Mouse (Mus musculus): ENCODE measurements around the gene Zfp280c. TPM values are rescaled to one million over a fixed set of nuclear protein-coding genes. Genes with fewer than 3 reads are reported as not detected.
A peak's percentile ranks its signal among the peaks of the same experiment; 100 is the strongest.

Zfp280c gene
- polyA plus RNA-seq (2015; fragmentation: Nextera tagmentation; extraction: Ambion mirVana): 5.0 TPM in 2 replicates

DNA sequence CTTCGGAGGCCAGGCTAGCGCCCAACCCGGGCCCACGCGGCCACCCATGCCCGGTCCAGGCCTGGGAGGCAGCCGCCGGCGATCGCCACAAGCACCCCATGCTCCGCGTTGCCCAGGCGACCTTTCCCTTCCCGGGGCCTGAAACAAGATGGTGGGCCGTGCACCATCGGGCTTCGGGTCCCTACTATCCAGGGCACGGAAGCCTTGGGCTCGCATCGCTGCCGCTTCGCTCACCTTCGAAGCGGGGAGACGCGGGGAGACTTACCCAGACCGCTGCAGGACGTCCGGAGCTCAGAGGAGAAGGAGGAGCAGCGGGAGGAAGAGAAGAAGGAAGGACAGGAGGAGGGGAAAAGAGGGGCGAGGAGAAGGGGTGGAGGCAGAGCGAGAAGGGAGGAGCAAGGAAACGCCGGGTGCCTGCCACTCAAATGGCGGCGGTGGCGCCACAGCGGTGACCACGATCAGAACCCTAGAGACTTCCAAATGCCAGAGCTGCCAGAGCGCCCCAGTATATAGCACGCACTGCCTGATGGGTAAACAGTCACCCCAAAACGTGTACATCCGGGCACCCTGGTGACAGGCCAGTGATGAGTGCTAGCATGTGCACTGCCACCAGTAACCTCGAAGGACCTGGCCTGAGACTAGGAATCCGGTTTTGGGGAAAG is at the start of gene Zfp280c:
Zfp280c (minus strand) TSS at position 406 of the 662 bp plus-strand sequence.
- Histone ChIP-seq H3K27ac (replicated peaks) (peak within 1 kb of the TSS; percentile 87), H3K9me3 (no peaks in the 10 kb centered on the region), H3K27me3 (replicated peaks) (no peaks in the 10 kb centered on the region), H3K4me3 (peak within 1 kb of the TSS; percentile 72), H3K4me2 (peak within 1 kb of the TSS; percentile 69), H3K9ac (peak within 1 kb of the TSS; percentile 88), H3K4me1 (peaks cover 6% of the 10 kb centered on the region), H3K36me3 (peaks cover 24% of the 10 kb centered on the region)
- 8% methylated on average over 42 of the region's 45 CpGs for WGBS
- peak; percentile 68 for ATAC-seq (ENCODE audit: extremely low read depth, insufficient number of reproducible peaks, low FRiP score, low TSS enrichment)

DNA sequence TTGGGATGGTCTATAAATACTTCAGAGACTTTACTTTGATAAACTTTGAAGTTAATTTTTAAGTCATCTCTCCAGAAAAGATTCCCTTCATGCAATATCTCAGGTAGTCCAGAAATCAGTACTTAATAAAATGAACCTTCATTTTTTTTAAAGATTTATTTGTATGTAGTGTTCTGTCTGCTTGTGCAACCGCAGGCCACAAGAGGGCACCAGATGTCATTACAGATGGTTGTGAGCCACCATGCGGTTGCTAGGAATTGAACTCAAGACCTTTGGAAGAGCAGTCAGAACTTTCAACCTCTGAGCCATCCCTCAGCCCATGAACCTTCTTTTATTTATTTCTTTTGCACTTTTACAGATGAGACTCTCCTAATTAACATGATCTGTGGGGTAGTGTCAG is 42.7 kb upstream of the Zfp280c start:
- no peak overlapping the region for H3K4me2 ChIP-seq
- no peak for ATAC-seq (ENCODE audit: extremely low read depth, insufficient number of reproducible peaks, low FRiP score, low TSS enrichment)
- H3K9me3 ChIP-seq: no peaks in the 10 kb centered on the region
- H3K27ac ChIP-seq (replicated peaks): no peak overlapping the region
- no peaks in the 10 kb centered on the region for H3K4me1 ChIP-seq
- 58% methylated on average over 2 of the region's 2 CpGs for WGBS
- H3K27me3 ChIP-seq (replicated peaks): no peaks in the 10 kb centered on the region
- no peak overlapping the region for H3K9ac ChIP-seq
- no peak overlapping the region for H3K4me3 ChIP-seq
- peaks cover 11% of the 10 kb centered on the region; the same call in 1 of the 2 replicates for H3K36me3 ChIP-seq

DNA sequence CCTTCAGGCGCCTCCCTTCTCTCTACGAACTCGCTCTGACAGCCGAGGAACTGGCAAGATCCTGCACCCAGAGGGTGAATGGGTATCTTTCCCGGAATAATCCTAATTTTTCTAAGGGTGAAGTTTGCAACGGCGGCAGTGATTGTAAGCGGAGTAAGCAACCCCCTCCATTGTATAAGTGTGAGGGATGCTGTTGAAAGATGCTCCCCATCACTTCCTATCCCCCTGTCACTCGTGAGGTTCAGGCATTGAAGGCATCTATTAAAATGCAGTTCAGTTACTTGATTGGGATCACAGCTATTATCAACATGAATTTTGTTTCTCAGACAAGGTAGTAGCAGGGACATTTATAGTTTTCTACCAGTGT is 29.7 kb upstream of the Zfp280c start:
- H3K9me3 ChIP-seq: no peaks in the 10 kb centered on the region
- no peaks in the 10 kb centered on the region for H3K27me3 ChIP-seq (replicated peaks)
- H3K4me3 ChIP-seq: peak overlapping the region; percentile 69
- peak overlapping the region; percentile 73 for H3K4me2 ChIP-seq
- peak overlapping the region; percentile 77 for H3K9ac ChIP-seq
- no peaks in the 10 kb centered on the region for H3K36me3 ChIP-seq
- no peak for ATAC-seq (ENCODE audit: extremely low read depth, insufficient number of reproducible peaks, low FRiP score, low TSS enrichment)
- WGBS: 16% methylated on average over 9 of the region's 9 CpGs
- peak overlapping the region; percentile 80; the same call in 1 of the 2 replicates for H3K27ac ChIP-seq (replicated peaks)
- no peaks in the 10 kb centered on the region for H3K4me1 ChIP-seq

DNA sequence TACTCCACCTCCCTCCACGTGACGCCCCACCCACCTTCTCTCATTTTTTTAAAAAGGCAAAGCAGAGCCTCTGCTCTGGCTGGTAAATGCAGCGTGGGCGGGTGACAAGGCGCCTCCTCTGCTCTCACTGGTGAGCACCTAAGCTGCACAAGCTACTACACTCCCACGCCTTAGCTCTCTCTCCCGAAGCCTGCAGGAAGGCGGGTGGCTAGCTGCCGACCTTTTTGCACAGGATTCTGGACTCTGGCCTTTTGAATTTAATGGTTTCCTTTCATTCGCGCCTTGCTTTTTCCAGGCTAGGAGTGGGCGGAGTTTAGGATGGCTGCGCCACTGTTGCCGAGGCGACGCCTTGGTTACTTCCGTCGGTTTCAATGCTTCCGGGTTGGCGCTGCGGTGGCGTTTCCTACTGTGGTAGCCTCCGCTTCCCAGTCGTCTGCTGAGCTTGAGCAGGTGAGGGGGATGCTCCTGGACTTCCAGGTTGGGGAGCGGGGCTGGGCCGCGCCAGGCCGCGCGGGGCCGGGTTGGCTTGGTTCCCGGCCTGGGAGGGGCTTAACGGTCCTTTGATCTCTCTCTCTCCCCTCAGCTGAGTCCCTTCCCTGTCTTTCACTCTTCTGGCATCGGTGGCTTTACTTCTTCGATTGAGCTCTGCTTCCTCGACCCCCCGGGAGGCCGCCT is 29.2 kb upstream of the Zfp280c start, which contains the start of gene Slc25a14:
Slc25a14 (plus strand) TSS at position 35 of the 675 bp plus-strand sequence.
- peak within 1 kb of the TSS; percentile 69 for H3K4me3 ChIP-seq
- 9% methylated on average over 38 of the region's 38 CpGs for WGBS
- peak; percentile 77; the same call in 1 of the 2 replicates for ATAC-seq (ENCODE audit: extremely low read depth, insufficient number of reproducible peaks, low FRiP score, low TSS enrichment)
- H3K9me3 ChIP-seq: no peaks in the 10 kb centered on the region
- H3K36me3 ChIP-seq: no peaks in the 10 kb centered on the region
- H3K27ac ChIP-seq (replicated peaks): peak within 1 kb of the TSS; percentile 80
- no peaks in the 10 kb centered on the region for H3K27me3 ChIP-seq (replicated peaks)
- no peaks in the 10 kb centered on the region for H3K4me1 ChIP-seq
- peak within 1 kb of the TSS; percentile 77 for H3K9ac ChIP-seq
- peak within 1 kb of the TSS; percentile 73 for H3K4me2 ChIP-seq

DNA sequence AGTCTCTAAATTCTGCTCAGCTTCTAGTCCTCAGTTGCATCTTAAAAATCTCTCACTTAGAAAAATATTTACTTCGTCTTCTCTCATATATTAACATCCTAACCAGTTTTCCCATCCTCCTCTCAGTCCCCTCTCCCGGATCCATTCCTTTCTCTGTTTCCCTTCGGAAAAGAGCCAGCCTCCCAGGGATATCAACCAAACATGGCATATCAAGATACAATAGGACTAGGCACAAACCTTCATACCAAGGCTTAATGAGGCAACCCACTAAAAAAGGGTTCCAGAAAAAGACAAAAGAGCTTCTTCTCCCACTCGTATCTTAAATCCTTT is 28.7 kb upstream of the Zfp280c start:
- WGBS: 16% methylated on average over 4 of the region's 4 CpGs
- Histone ChIP-seq H3K9ac (peak overlapping the region; percentile 77), H3K4me3 (peak overlapping the region; percentile 69), H3K4me2 (peak overlapping the region; percentile 73), H3K36me3 (no peaks in the 10 kb centered on the region), H3K4me1 (no peaks in the 10 kb centered on the region), H3K27me3 (replicated peaks) (no peaks in the 10 kb centered on the region), H3K27ac (replicated peaks) (peak overlapping the region; percentile 80), H3K9me3 (no peaks in the 10 kb centered on the region)
- no peak for ATAC-seq (ENCODE audit: extremely low read depth, insufficient number of reproducible peaks, low FRiP score, low TSS enrichment)

DNA sequence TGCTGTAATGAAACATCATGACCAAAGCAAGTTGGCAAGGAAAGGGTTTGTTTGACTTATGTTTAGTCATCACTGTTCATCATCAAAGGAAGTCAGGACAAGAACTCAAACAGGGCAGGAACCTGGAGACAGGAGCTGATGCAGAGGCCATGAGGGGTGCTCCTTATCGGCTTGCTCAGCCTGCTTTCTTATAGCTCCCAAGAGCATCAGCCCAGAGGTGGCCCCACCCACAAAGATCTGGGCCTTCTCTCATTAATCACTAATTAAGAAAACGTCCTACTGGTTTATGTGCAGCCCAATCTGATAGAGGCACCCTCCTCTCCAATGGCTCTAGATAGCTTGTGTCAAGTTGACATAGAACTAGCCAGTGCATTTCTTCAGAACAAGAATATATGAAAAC is 10.6 kb upstream of the Zfp280c start:
- no peak for ATAC-seq (ENCODE audit: extremely low read depth, insufficient number of reproducible peaks, low FRiP score, low TSS enrichment)
- Histone ChIP-seq H3K27ac (replicated peaks) (no peak overlapping the region), H3K9me3 (no peaks in the 10 kb centered on the region), H3K9ac (no peak overlapping the region), H3K4me1 (no peaks in the 10 kb centered on the region), H3K36me3 (no peaks in the 10 kb centered on the region), H3K27me3 (replicated peaks) (no peaks in the 10 kb centered on the region), H3K4me3 (no peak overlapping the region), H3K4me2 (no peak overlapping the region)
- 42% methylated on average over 2 of the region's 2 CpGs for WGBS

DNA sequence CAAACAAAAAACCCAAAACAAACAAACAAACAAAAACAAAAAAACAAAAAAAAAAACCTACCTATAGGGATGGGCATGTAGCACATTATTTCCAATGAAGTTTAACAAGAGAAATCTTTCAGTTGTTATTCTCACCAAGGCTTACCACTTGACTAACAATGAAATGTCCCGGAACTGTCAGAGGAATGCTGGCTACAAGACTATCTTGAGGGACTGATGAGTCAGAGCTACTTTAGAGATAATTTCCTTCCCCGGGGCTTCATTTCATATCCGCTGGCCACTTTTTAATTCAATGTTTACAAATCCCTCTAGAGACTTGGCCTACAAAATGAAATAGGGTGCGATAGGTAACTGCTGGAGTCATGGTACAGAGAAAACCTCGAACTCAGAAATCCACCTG is 2.6 kb upstream of the Zfp280c start:
- H3K27ac ChIP-seq (replicated peaks): no peak overlapping the region
- H3K36me3 ChIP-seq: peaks cover 2% of the 10 kb centered on the region; the same call in 1 of the 2 replicates
- ATAC-seq (ENCODE audit: extremely low read depth, insufficient number of reproducible peaks, low FRiP score, low TSS enrichment): no peak
- peaks cover 6% of the 10 kb centered on the region for H3K4me1 ChIP-seq
- H3K9ac ChIP-seq: no peak overlapping the region
- no peak overlapping the region for H3K4me2 ChIP-seq
- H3K27me3 ChIP-seq (replicated peaks): no peaks in the 10 kb centered on the region
- no peak overlapping the region for H3K4me3 ChIP-seq
- 60% methylated on average over 5 of the region's 5 CpGs for WGBS
- H3K9me3 ChIP-seq: no peaks in the 10 kb centered on the region

DNA sequence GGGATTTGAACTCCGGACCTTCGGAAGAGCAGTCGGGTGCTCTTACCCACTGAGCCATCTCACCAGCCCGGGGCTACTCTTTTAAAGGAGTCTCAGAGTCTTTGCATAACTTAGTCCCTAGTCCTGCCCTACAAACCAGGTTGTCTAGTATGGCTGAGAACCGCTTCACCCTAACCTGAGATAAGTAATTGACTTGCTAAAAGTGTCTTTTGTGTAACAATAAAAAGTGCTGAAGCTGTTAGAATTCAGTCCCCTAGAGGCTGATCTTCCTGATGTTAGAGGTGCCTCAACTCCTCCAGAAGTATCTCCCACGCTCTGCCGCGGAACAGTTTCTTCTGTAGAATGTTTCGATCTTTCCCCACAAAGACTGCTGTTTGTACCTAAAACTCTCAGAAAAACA is 1.7 kb upstream of the Zfp280c start:
- Histone ChIP-seq H3K27me3 (replicated peaks) (no peaks in the 10 kb centered on the region), H3K4me2 (no peak overlapping the region), H3K27ac (replicated peaks) (no peak overlapping the region), H3K36me3 (peaks cover 9% of the 10 kb centered on the region), H3K4me1 (peaks cover 6% of the 10 kb centered on the region), H3K4me3 (no peak overlapping the region), H3K9me3 (no peaks in the 10 kb centered on the region), H3K9ac (no peak overlapping the region)
- 72% methylated on average over 9 of the region's 9 CpGs for WGBS
- no peak for ATAC-seq (ENCODE audit: extremely low read depth, insufficient number of reproducible peaks, low FRiP score, low TSS enrichment)

DNA sequence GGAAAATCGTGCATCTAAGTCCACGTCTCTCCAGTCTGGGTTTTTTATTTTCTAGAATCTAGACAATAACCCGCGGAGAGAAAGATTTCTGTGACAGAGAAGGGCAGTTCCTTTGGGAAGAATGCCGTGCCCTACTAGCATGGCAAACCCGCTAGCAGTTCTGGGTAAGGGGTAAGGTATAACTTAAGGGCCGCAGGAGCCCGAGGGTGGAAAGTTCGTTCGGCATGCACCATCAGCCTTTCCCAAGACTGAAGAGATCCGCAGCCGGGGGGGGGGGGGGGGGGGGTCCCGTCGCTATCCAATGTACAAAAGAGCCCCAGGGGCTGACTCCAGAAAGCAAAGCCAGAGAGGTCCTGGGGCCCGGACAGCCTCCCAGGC is 594 bp downstream of the Zfp280c start:
- H3K4me1 ChIP-seq: peaks cover 6% of the 10 kb centered on the region

DNA sequence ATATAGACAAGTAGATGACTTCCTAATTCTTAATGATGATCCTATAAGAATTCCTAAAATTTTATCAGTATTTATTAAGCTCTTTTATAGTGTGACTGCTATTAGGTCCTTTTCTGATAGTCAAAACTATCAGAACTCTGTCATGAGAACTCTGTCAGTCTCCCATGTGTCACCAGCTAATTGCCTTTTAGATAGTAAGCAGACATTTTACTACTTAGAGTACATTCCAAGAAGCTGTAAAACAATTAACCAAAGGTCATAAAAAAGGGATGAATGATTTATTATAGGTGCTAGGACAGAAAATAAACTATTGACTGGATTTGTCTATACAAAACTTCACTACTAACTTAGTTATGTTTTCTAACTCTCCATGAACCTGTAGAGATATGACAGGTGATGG is 11.0 kb downstream of the Zfp280c start:
- Histone ChIP-seq H3K9me3 (no peaks in the 10 kb centered on the region), H3K4me2 (no peak overlapping the region), H3K36me3 (peaks cover 45% of the 10 kb centered on the region), H3K4me3 (no peak overlapping the region), H3K27ac (replicated peaks) (no peak overlapping the region), H3K27me3 (replicated peaks) (no peaks in the 10 kb centered on the region), H3K4me1 (no peaks in the 10 kb centered on the region), H3K9ac (no peak overlapping the region)
- no peak for ATAC-seq (ENCODE audit: extremely low read depth, insufficient number of reproducible peaks, low FRiP score, low TSS enrichment)

More for the DNA sequence above, 594 bp downstream of the Zfp280c start:
- no peaks in the 10 kb centered on the region for H3K9me3 ChIP-seq
- peak overlapping the region; percentile 69 for H3K4me2 ChIP-seq
- no peak for ATAC-seq (ENCODE audit: extremely low read depth, insufficient number of reproducible peaks, low FRiP score, low TSS enrichment)
- H3K27me3 ChIP-seq (replicated peaks): no peaks in the 10 kb centered on the region
- 16% methylated on average over 11 of the region's 15 CpGs for WGBS
- H3K9ac ChIP-seq: peak overlapping the region; percentile 88
- H3K27ac ChIP-seq (replicated peaks): peak overlapping the region; percentile 87
- peaks cover 29% of the 10 kb centered on the region for H3K36me3 ChIP-seq
- peak overlapping the region; percentile 72 for H3K4me3 ChIP-seq

DNA sequence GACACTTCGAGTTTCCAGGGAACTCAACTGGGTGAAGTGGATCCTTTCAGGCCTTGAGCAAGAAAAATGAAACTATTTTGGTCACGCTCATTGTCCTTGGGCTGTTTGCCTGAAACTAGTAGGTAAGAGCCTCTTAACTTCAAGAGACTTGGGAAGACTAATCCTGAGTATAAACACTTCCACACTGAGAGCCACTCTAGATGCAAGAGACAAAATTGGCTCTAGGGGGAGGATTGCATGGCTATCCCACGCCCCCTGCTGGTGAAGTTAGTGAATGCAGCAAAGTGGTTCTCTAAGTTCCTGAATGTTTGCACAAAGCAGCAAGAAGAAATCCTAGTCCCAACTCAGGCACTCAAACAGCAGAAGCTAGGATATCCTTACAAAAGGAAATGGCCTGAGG is 62.1 kb downstream of the Zfp280c start:
- Histone ChIP-seq H3K9me3 (no peaks in the 10 kb centered on the region), H3K4me3 (no peak overlapping the region), H3K4me2 (peak overlapping the region; percentile 45), H3K36me3 (no peaks in the 10 kb centered on the region), H3K4me1 (no peaks in the 10 kb centered on the region), H3K9ac (0 out of 2 replicates have a peak overlapping the region, but pooled peaks have one; percentile 52), H3K27ac (replicated peaks) (no peak overlapping the region), H3K27me3 (replicated peaks) (no peaks in the 10 kb centered on the region)
- 35% methylated on average over 3 of the region's 3 CpGs for WGBS
- ATAC-seq (ENCODE audit: extremely low read depth, insufficient number of reproducible peaks, low FRiP score, low TSS enrichment): no peak

DNA sequence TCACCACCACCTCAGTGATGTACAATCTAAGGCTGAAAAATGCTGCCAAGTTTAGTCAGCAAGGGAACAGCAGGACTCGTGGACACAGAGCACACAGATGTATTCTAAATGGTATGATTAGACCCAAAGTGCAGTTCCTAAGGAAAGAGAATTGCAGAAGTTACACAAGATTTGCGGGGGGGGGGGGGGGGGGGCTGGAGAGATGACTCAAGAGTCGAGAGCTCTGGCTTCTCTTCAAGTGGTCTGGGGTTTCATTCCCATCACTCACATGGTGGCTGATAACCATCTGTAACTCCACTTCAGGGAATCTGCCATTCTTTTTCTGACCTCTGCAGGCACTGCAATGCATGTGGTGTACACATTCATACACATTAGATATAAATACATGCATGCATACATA is 67.9 kb downstream of the Zfp280c start:
- Histone ChIP-seq H3K9ac (no peak overlapping the region), H3K4me1 (peaks cover 7% of the 10 kb centered on the region; the same call in 1 of the 2 replicates), H3K4me3 (no peak overlapping the region), H3K4me2 (no peak overlapping the region), H3K27ac (replicated peaks) (peak overlapping the region; percentile 75), H3K36me3 (no peaks in the 10 kb centered on the region), H3K9me3 (no peaks in the 10 kb centered on the region), H3K27me3 (replicated peaks) (no peaks in the 10 kb centered on the region)
- 41% methylated on average over 3 of the region's 3 CpGs for WGBS
- no peak for ATAC-seq (ENCODE audit: extremely low read depth, insufficient number of reproducible peaks, low FRiP score, low TSS enrichment)
